In genomic region chr2:102006143-102006542, GRCm38 (mm10) we compare ENCODE assay signal across 7 mouse cellular contexts.
DNase-seq lines count a peak whose midpoint lies in the region; ATAC-seq and TF ChIP-seq lines count a peak whose summit lies in the region.

No protein-coding gene starts in this region.

- 0 out of 2 replicates have a peak overlapping the region, but pooled peaks have one; percentile 24 for H3K27ac ChIP-seq in ES-E14 (ENCODE audit: insufficient read depth, low read depth, low read length, poor library complexity, severe bottlenecking)
- peak overlapping the region; percentile 81 for H3K27ac ChIP-seq in heart, embryonic 15.5 days

- H3K4me3 ChIP-seq in ES-E14 (ENCODE audit: insufficient read depth in 1 of 2, low read depth in 1 of 2, low read length in 2 of 2, poor library complexity in 1 of 2, severe bottlenecking in 1 of 2) = no peak overlapping the region
- no peak overlapping the region for H3K4me3 ChIP-seq in heart, embryonic 15.5 days

- H3K4me1 ChIP-seq in ES-E14 (ENCODE audit: control insufficient read depth in 2 of 2, insufficient read depth in 2 of 2, low read length in 2 of 2, poor library complexity in 1 of 2) = peaks cover 4 to 12% of the 10 kb centered on the region in 2 experiments; a peak in 2 of 4 replicates
- H3K4me1 ChIP-seq in heart, embryonic 15.5 days (replicated peaks) = peaks cover 56% of the 10 kb centered on the region

- no peaks in the 10 kb centered on the region for H3K9me3 ChIP-seq in ES-E14 (ENCODE audit: control insufficient read depth, insufficient read depth, low read depth, low read length)
- no peaks in the 10 kb centered on the region for H3K9me3 ChIP-seq in heart, embryonic 15.5 days (replicated peaks)

- no peak for DNase-seq in ES-E14 (ENCODE audit: low read depth, low spot score)
- peak; percentile 83 for DNase-seq in brain, embryonic 14.5 days (ENCODE audit: low read depth)
- peak; percentile 59 for DNase-seq in lung, postnatal 36 days
- no peak for DNase-seq in testis, postnatal 10 days (ENCODE audit: low spot score)
- DNase-seq in T-cell, adult 2 months (ENCODE audit: low spot score) = no peak
- no peak for DNase-seq in left cerebral cortex, postnatal 36 days (ENCODE audit: low spot score in 2 of 2)

- TF ChIP-seq CTCF in brain, embryonic 14.5 days (IDR thresholded peaks at IDR 0.05; ENCODE audit: borderline replicate concordance, extremely low read depth, insufficient read depth, insufficient read length) = no peak

- 14% methylated on average over 4 of the region's 4 CpGs for WGBS in heart, embryonic 15.5 days

- TF ChIP-seq POLR2A in brain, embryonic 14.5 days (IDR thresholded peaks at IDR 0.05; ENCODE audit: borderline replicate concordance, extremely low read depth, insufficient read depth, insufficient read length, poor library complexity, severe bottlenecking) = no peak

- intact Hi-C loops in left cerebral cortex, postnatal 36 days (cut with DNase I) = no loop called here

- H3K36me3 ChIP-seq in ES-E14 (ENCODE audit: control insufficient read depth, insufficient read depth, low read length, poor library complexity, severe bottlenecking) = no peaks in the 10 kb centered on the region
- H3K36me3 ChIP-seq in heart, embryonic 15.5 days = no peaks in the 10 kb centered on the region

- H3K27me3 ChIP-seq in heart, embryonic 15.5 days = no peaks in the 10 kb centered on the region

- H3K9ac ChIP-seq in ES-E14 (ENCODE audit: insufficient read depth, low read depth, low read length, poor library complexity, severe bottlenecking) = no peak overlapping the region
- no peak overlapping the region for H3K9ac ChIP-seq in heart, embryonic 15.5 days

- in situ Hi-C loops in ES-E14 (cut with MboI; ENCODE audit: low sequenced_read_pairs in 2 of 2, unreplicated experiment in 2 of 2) = no loop called here

- ATAC-seq in heart, embryonic 15.5 days (replicated peaks; ENCODE audit: insufficient number of reproducible peaks, insufficient read depth, low FRiP score, low read depth) = peak; percentile 40

- H3K4me2 ChIP-seq in heart, embryonic 15.5 days = peak overlapping the region; percentile 28; the same call in 1 of the 2 replicates

TF ChIP-seq in ES-E14, 5 proteins besides CTCF, POLR2A, EP300 and RAD21:
- TF ChIP-seq MAFK (IDR thresholded peaks at IDR 0.05; ENCODE audit: insufficient read depth, low read depth, low read length) = no peak
TF ChIP-seq in ES-E14: peak in this region for 0.

Comparison
In these comparisons a context has a peak if more than half of its experiments do, and no peak if none do; other contexts are left out.
1. DNase-seq: peak in brain, embryonic 14.5 days (single experiment) and lung, postnatal 36 days (single experiment); none in ES-E14 (single experiment), testis, postnatal 10 days (single experiment), T-cell, adult 2 months (single experiment) and left cerebral cortex, postnatal 36 days (0 of 2).